Mouse (Mus musculus) heart, postnatal 25 days (tissue): ENCODE results near the gene Tmsb4x. TPM values are rescaled to one million over a fixed set of nuclear protein-coding genes. Genes with fewer than 3 reads are reported as not detected.

Source experiments
- DNase-seq: peaks from one replicate; pipeline ENCODE4 v3.0.0; 2022; ENCODE audit warnings: low spot score
- intact Hi-C: fragments of 180-260 bp; cut with DNase I; formaldehyde crosslinking; loops from one replicate; pipeline ENCODE4 v1.15.1; 2025
- total RNA-seq, 2 experiments: library from RNA; stranded (reverse); gene quantifications; 2 replicates each; pipeline ENCODE4 v1.2.3; 2021

The Tmsb4x gene
- total RNA-seq, result 100 to 1,000 TPM; 459 to 522 TPM

- DNase-seq, result peak; percentile 81
- intact Hi-C loops, result loop anchor here (10.0 kb wide), 2 partner anchors 54 to 104 kb away; no protein-coding TSS in a partner anchor
Observed at GRCm38 (mm10) chrX:167208978-167209754, at the start of gene Tmsb4x. Gene Tmsb4x, minus strand, starts transcription at chrX:167209315.

GRCm38 (mm10) chrX:167241736-167242135 lies 32.6 kb upstream of the Tmsb4x start:
- intact Hi-C loops, result no loop called here
- DNase-seq, result no peak

GRCm38 (mm10) chrX:167239293-167239921 lies 30.3 kb upstream of the Tmsb4x start:
- intact Hi-C loops, result loop anchor here (10.0 kb wide), 2 partner anchors 825 to 1075 kb away; no protein-coding TSS in a partner anchor
- DNase-seq, result no peak

GRCm38 (mm10) chrX:167233104-167233687 lies 24.1 kb upstream of the Tmsb4x start:
- no peak for DNase-seq
- intact Hi-C loops, result loop anchor here (1.0 to 10.0 kb wide), 3 partner anchors 573 to 1068 kb away; no protein-coding TSS in a partner anchor

- DNase-seq, result no peak
- intact Hi-C loops, result loop anchor here (10.0 kb wide), 2 partner anchors 816 to 1066 kb away; no protein-coding TSS in a partner anchor
Observed at GRCm38 (mm10) chrX:167231150-167231549, 22.0 kb upstream of the Tmsb4x start.

- no peak for DNase-seq
- intact Hi-C loops, result loop anchor here (10.0 kb wide), 2 partner anchors 815 to 1065 kb away; no protein-coding TSS in a partner anchor
Observed at GRCm38 (mm10) chrX:167229819-167230218, 20.7 kb upstream of the Tmsb4x start.

GRCm38 (mm10) chrX:167229206-167229605 lies 20.1 kb upstream of the Tmsb4x start:
- DNase-seq, result no peak
- intact Hi-C loops, result no loop called here

- intact Hi-C loops, result no loop called here
- no peak for DNase-seq
Observed at GRCm38 (mm10) chrX:167227756-167228155, 18.6 kb upstream of the Tmsb4x start.

GRCm38 (mm10) chrX:167227138-167227537 lies 18.0 kb upstream of the Tmsb4x start:
- intact Hi-C loops, result no loop called here
- no peak for DNase-seq

GRCm38 (mm10) chrX:167226570-167226969 lies 17.5 kb upstream of the Tmsb4x start:
- DNase-seq, result no peak
- intact Hi-C loops, result no loop called here

GRCm38 (mm10) chrX:167212707-167213106 lies 3.6 kb upstream of the Tmsb4x start:
- intact Hi-C loops, result no loop called here
- DNase-seq, result no peak

GRCm38 (mm10) chrX:167211871-167212555 lies 2.9 kb upstream of the Tmsb4x start:
- intact Hi-C loops, result no loop called here
- no peak for DNase-seq

GRCm38 (mm10) chrX:167210319-167210728 lies 1.2 kb upstream of the Tmsb4x start:
- intact Hi-C loops, result no loop called here
- DNase-seq, result no peak

- intact Hi-C loops, result loop anchor here (10.0 kb wide), 2 partner anchors 55 to 105 kb away; no protein-coding TSS in a partner anchor
- DNase-seq, result no peak
Observed at GRCm38 (mm10) chrX:167209828-167210227, 713 bp upstream of the Tmsb4x start.

- DNase-seq, result no peak
- intact Hi-C loops, result loop anchor here (10.0 kb wide), 2 partner anchors 54 to 104 kb away; no protein-coding TSS in a partner anchor
Observed at GRCm38 (mm10) chrX:167208506-167208820, 652 bp downstream of the Tmsb4x start.

- DNase-seq, result no peak
- intact Hi-C loops, result loop anchor here (10.0 kb wide), 2 partner anchors 53 to 103 kb away; no protein-coding TSS in a partner anchor
Observed at GRCm38 (mm10) chrX:167207741-167208505, 1.2 kb downstream of the Tmsb4x start.

- no peak for DNase-seq
- intact Hi-C loops, result loop anchor here (10.0 kb wide), 2 partner anchors 51 to 101 kb away; no protein-coding TSS in a partner anchor
Observed at GRCm38 (mm10) chrX:167205813-167206520, 3.1 kb downstream of the Tmsb4x start.

- DNase-seq, result no peak
- intact Hi-C loops, result loop anchor here (10.0 kb wide), 2 partner anchors 47 to 97 kb away; no protein-coding TSS in a partner anchor
Observed at GRCm38 (mm10) chrX:167201365-167201764, 7.8 kb downstream of the Tmsb4x start.
